Mouse (Mus musculus) heart, embryonic 12.5 days (tissue): ENCODE measurements around the gene Hc. TPM values are rescaled to one million over a fixed set of nuclear protein-coding genes. Genes with fewer than 3 reads are reported as not detected.

Source experiments
- ATAC-seq: fragments of 200-750 bp; cut with Nextera tagmentation; 2 replicates; pipeline ENCODE4 v1.8.0; 2017; ENCODE audit warnings: moderate TSS enrichment, moderate library complexity; ENCODE audit not compliant: insufficient number of reproducible peaks, low FRiP score
- H3K27ac ChIP-seq: fragments of 300-500 bp; sonication (generic); 2 replicates; pipeline ENCODE4 v1.5.1; 2016; ENCODE audit warnings: mild to moderate bottlenecking, moderate library complexity; ENCODE audit not compliant: poor library complexity, severe bottlenecking
- H3K27me3 ChIP-seq: fragments of 300-500 bp; sonication (generic); replicated peaks from 2 replicates; pipeline ENCODE4 v1.6.1; 2016; ENCODE audit warnings: mild to moderate bottlenecking, moderate library complexity
- H3K36me3 ChIP-seq: fragments of 300-500 bp; sonication (generic); 2 replicates; pipeline ENCODE4 v1.6.1; 2016; ENCODE audit warnings: mild to moderate bottlenecking, moderate library complexity
- H3K4me1 ChIP-seq: fragments of 300-500 bp; sonication (generic); replicated peaks from 2 replicates; pipeline ENCODE4 v1.6.1; 2016; ENCODE audit warnings: mild to moderate bottlenecking
- H3K4me2 ChIP-seq: fragments of 300-500 bp; sonication (generic); 2 replicates; pipeline ENCODE4 v1.6.1; 2016; ENCODE audit warnings: mild to moderate bottlenecking, moderate library complexity
- H3K4me3 ChIP-seq: fragments of 300-500 bp; sonication (generic); 2 replicates; pipeline ENCODE4 v1.5.1; 2016; ENCODE audit warnings: mild to moderate bottlenecking
- H3K9ac ChIP-seq: fragments of 300-500 bp; sonication (generic); 2 replicates; pipeline ENCODE4 v1.6.1; 2016; ENCODE audit warnings: mild to moderate bottlenecking, moderate library complexity
- H3K9me3 ChIP-seq: fragments of 300-500 bp; sonication (generic); replicated peaks from 2 replicates; pipeline ENCODE4 v1.6.1; 2016; ENCODE audit warnings: mild to moderate bottlenecking, moderate library complexity
- WGBS: fragments of 180-500 bp; shearing (Covaris S2); methylation state at CpG from one replicate; pipeline ENCODE4 v1.1.7; 2016; 5-methylcytosine and 5-hydroxymethylcytosine counted together
- polyA plus RNA-seq: library from polyadenylated mRNA; unstranded; fragments of >200 nt; fragmentation: Nextera tagmentation; extraction: Ambion mirVana; gene quantifications from 2 replicates; pipeline ENCODE4 v1.2.1, GENCODE M21; 2016

Gene Hc
- polyA plus RNA-seq, 1 experiment from 2014 or later: 0.17 TPM

- WGBS: 81% methylated on average over 11 of the region's 11 CpGs
- no peak overlapping the region for H3K4me3 ChIP-seq
- H3K4me2 ChIP-seq: no peak overlapping the region
- no peak overlapping the region for H3K27ac ChIP-seq
- no peak for ATAC-seq
- H3K4me1 ChIP-seq: no peaks in the 10 kb centered on the region
- no peaks in the 10 kb centered on the region for H3K27me3 ChIP-seq
- H3K36me3 ChIP-seq: no peaks in the 10 kb centered on the region
- no peak overlapping the region for H3K9ac ChIP-seq
- H3K9me3 ChIP-seq: no peaks in the 10 kb centered on the region
These were observed 4.0 kb downstream of the Hc start for GRCm38 (mm10) chr2:35057243-35057642.

GRCm38 (mm10) chr2:35048851-35049250, 12.4 kb downstream of the Hc start:
- Histone ChIP-seq H3K4me3 (no peak overlapping the region), H3K27me3 (no peaks in the 10 kb centered on the region), H3K4me1 (no peaks in the 10 kb centered on the region), H3K4me2 (no peak overlapping the region), H3K27ac (no peak overlapping the region), H3K9me3 (no peaks in the 10 kb centered on the region), H3K9ac (no peak overlapping the region), H3K36me3 (no peaks in the 10 kb centered on the region)
- 32% methylated on average over 5 of the region's 5 CpGs for WGBS
- no peak for ATAC-seq

- no peak overlapping the region for H3K9ac ChIP-seq
- whole genome bisulfite sequencing: 61% methylated on average over 2 of the region's 2 CpGs
- no peaks in the 10 kb centered on the region for H3K27me3 ChIP-seq
These were observed 16.3 kb downstream of the Hc start for GRCm38 (mm10) chr2:35044956-35045355.

GRCm38 (mm10) chr2:35038580-35039375, 22.5 kb downstream of the Hc start:
- no peak for ATAC-seq
- H3K9me3 ChIP-seq: peaks cover 8% of the 10 kb centered on the region
- no peak overlapping the region for H3K4me2 ChIP-seq
- H3K4me1 ChIP-seq: no peaks in the 10 kb centered on the region
- WGBS: 84% methylated on average over 9 of the region's 9 CpGs
- H3K9ac ChIP-seq: no peak overlapping the region
- H3K4me3 ChIP-seq: no peak overlapping the region
- no peaks in the 10 kb centered on the region for H3K36me3 ChIP-seq
- peaks cover 3% of the 10 kb centered on the region; the same call in 1 of the 2 replicates for H3K27me3 ChIP-seq
- no peak overlapping the region for H3K27ac ChIP-seq

More at GRCm38 (mm10) chr2:35044956-35045355, 16.3 kb downstream of the Hc start:
- Histone ChIP-seq H3K4me1 (no peaks in the 10 kb centered on the region), H3K4me2 (no peak overlapping the region), H3K9me3 (peaks cover 8% of the 10 kb centered on the region), H3K4me3 (no peak overlapping the region), H3K36me3 (no peaks in the 10 kb centered on the region), H3K27ac (no peak overlapping the region)
- ATAC-seq: no peak

- Histone ChIP-seq H3K4me3 (no peak overlapping the region), H3K9me3 (peaks cover 3% of the 10 kb centered on the region), H3K4me1 (no peaks in the 10 kb centered on the region), H3K27ac (no peak overlapping the region), H3K4me2 (no peak overlapping the region), H3K9ac (no peak overlapping the region), H3K36me3 (no peaks in the 10 kb centered on the region), H3K27me3 (no peaks in the 10 kb centered on the region)
- WGBS: 77% methylated on average over 3 of the region's 3 CpGs
- no peak for ATAC-seq
These were observed 36.5 kb downstream of the Hc start for GRCm38 (mm10) chr2:35024646-35025154.

- Histone ChIP-seq H3K27me3 (no peaks in the 10 kb centered on the region), H3K9ac (no peak overlapping the region), H3K4me1 (no peaks in the 10 kb centered on the region), H3K9me3 (peaks cover 3% of the 10 kb centered on the region), H3K36me3 (no peaks in the 10 kb centered on the region), H3K4me2 (no peak overlapping the region), H3K4me3 (no peak overlapping the region), H3K27ac (no peak overlapping the region)
- no peak for ATAC-seq
- 74% methylated on average over 5 of the region's 5 CpGs for WGBS
These were observed 39.4 kb downstream of the Hc start for GRCm38 (mm10) chr2:35021806-35022205.

GRCm38 (mm10) chr2:35015861-35016260, 45.4 kb downstream of the Hc start:
- Histone ChIP-seq H3K27me3 (no peaks in the 10 kb centered on the region), H3K36me3 (no peaks in the 10 kb centered on the region)
- 22% methylated on average over 6 of the region's 6 CpGs for WGBS

GRCm38 (mm10) chr2:35011649-35012048, 49.6 kb downstream of the Hc start:
- no peaks in the 10 kb centered on the region for H3K9me3 ChIP-seq
- H3K27me3 ChIP-seq: no peaks in the 10 kb centered on the region; the same call in 1 of the 2 replicates
- WGBS: 85% methylated on average over 8 of the region's 8 CpGs
- no peak overlapping the region for H3K27ac ChIP-seq
- H3K4me3 ChIP-seq: no peak overlapping the region
- no peak overlapping the region for H3K4me2 ChIP-seq
- H3K9ac ChIP-seq: no peak overlapping the region
- H3K36me3 ChIP-seq: no peaks in the 10 kb centered on the region
- 0 out of 2 replicates have a peak, but pooled peaks cover 3% of the 10 kb centered on the region for H3K4me1 ChIP-seq
- no peak for ATAC-seq

More at GRCm38 (mm10) chr2:35015861-35016260, 45.4 kb downstream of the Hc start:
- H3K4me1 ChIP-seq: 0 out of 2 replicates have a peak, but pooled peaks cover 3% of the 10 kb centered on the region
- H3K27ac ChIP-seq: no peak overlapping the region
- ATAC-seq: peak; percentile 48; the same call in 1 of the 2 replicates
- no peak overlapping the region for H3K4me3 ChIP-seq
- H3K9ac ChIP-seq: no peak overlapping the region
- H3K4me2 ChIP-seq: no peak overlapping the region
- H3K9me3 ChIP-seq: no peaks in the 10 kb centered on the region

GRCm38 (mm10) chr2:34998956-34999355, 62.3 kb downstream of the Hc start:
- Histone ChIP-seq H3K4me1 (no peaks in the 10 kb centered on the region), H3K36me3 (no peaks in the 10 kb centered on the region), H3K27ac (no peak overlapping the region), H3K9me3 (no peaks in the 10 kb centered on the region), H3K4me3 (no peak overlapping the region), H3K27me3 (peaks cover 5% of the 10 kb centered on the region), H3K4me2 (no peak overlapping the region), H3K9ac (no peak overlapping the region)
- no peak for ATAC-seq
- 80% methylated on average over 9 of the region's 9 CpGs for WGBS

- ATAC-seq: no peak
- H3K9ac ChIP-seq: no peak overlapping the region
- H3K27ac ChIP-seq: no peak overlapping the region
- no peak overlapping the region for H3K4me3 ChIP-seq
- WGBS: 82% methylated on average over 5 of the region's 5 CpGs
- peaks cover 18% of the 10 kb centered on the region for H3K27me3 ChIP-seq
- H3K9me3 ChIP-seq: no peaks in the 10 kb centered on the region
- no peak overlapping the region for H3K4me2 ChIP-seq
- H3K36me3 ChIP-seq: no peaks in the 10 kb centered on the region
- no peaks in the 10 kb centered on the region for H3K4me1 ChIP-seq
These were observed 64.7 kb downstream of the Hc start for GRCm38 (mm10) chr2:34996506-34996905.

- WGBS: 78% methylated on average over 5 of the region's 5 CpGs
- Histone ChIP-seq H3K9me3 (no peaks in the 10 kb centered on the region), H3K27me3 (peaks cover 28% of the 10 kb centered on the region), H3K4me1 (no peaks in the 10 kb centered on the region), H3K4me2 (no peak overlapping the region), H3K27ac (no peak overlapping the region), H3K36me3 (no peaks in the 10 kb centered on the region), H3K4me3 (no peak overlapping the region), H3K9ac (no peak overlapping the region)
- ATAC-seq: no peak
These were observed 67.4 kb downstream of the Hc start for GRCm38 (mm10) chr2:34993696-34994356.
